Mouse (Mus musculus): ENCODE results near the gene Rftn1. TPM values are rescaled to one million over a fixed set of nuclear protein-coding genes. Genes with fewer than 3 reads are reported as not detected.

Gene Rftn1
- total and polyA plus RNA-seq, 2 experiments = 2.6 to 3.1 TPM

GRCm38 (mm10) chr17:50000580-50000979 lies 189.9 kb downstream of the Rftn1 start:
- no peaks in the 10 kb centered on the region for H3K79me2 ChIP-seq (ENCODE audit: control insufficient read depth, insufficient read depth, low read length)
- DNase-seq (ENCODE audit: extremely low read depth, low read depth, low spot score) = no peak
- no peaks in the 10 kb centered on the region for H3K4me1 ChIP-seq (ENCODE audit: control insufficient read depth, insufficient read depth, low read length)
- no peak overlapping the region for H3K4me3 ChIP-seq (ENCODE audit: insufficient read depth, low read depth, low read length)
- H3K9ac ChIP-seq (ENCODE audit: low read depth, low read length) = no peak overlapping the region
- H3K27ac ChIP-seq (replicated peaks; ENCODE audit: insufficient read depth, low read depth, low read length) = no peak overlapping the region
- no peaks in the 10 kb centered on the region for H3K36me3 ChIP-seq (ENCODE audit: control insufficient read depth, insufficient read depth, low read length)
- TF ChIP-seq POLR2A (IDR thresholded peaks at IDR 0.05; ENCODE audit: extremely low read depth, insufficient read depth, low read length) (no peak), CTCF (IDR thresholded peaks at IDR 0.05; ENCODE audit: low read depth, low read length) (no peak)
- 85% methylated on average over 3 of the region's 3 CpGs for WGBS
- H3K27me3 ChIP-seq (ENCODE audit: control insufficient read depth, insufficient read depth, low read length) = no peaks in the 10 kb centered on the region

DNA sequence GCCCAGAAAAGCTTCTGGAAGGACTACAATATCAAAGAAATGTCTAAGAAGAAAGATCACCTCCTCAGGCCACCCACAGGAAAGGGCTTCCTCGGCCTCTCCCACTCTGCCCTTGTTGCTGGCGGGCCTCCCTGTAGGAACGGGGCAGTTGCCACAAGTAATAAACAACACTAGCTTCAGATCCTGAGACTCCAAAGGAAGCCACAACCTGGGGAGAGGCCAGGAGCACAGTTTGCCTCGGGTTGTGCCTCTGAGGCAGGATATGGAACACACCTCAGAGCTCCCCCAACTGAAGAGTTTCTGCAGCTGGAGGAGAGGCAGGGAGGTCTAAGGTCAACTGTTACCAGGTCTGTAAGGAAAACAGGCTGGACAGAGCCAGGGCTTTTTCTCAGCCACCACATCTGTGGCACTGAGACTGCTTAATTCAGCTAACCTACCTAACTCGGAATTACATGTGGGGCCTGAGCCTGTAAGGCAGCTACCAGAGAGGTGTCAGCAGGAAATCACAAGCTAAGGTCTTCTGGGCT lies 193.8 kb downstream of the Rftn1 start:
- Histone ChIP-seq H3K79me2 (ENCODE audit: control insufficient read depth, insufficient read depth, low read length) (no peaks in the 10 kb centered on the region), H3K27ac (replicated peaks; ENCODE audit: insufficient read depth, low read depth, low read length) (no peak overlapping the region), H3K4me1 (ENCODE audit: control insufficient read depth, insufficient read depth, low read length) (no peaks in the 10 kb centered on the region), H3K4me3 (ENCODE audit: insufficient read depth, low read depth, low read length) (no peak overlapping the region), H3K9ac (ENCODE audit: low read depth, low read length) (no peak overlapping the region), H3K36me3 (ENCODE audit: control insufficient read depth, insufficient read depth, low read length) (no peaks in the 10 kb centered on the region), H3K27me3 (ENCODE audit: control insufficient read depth, insufficient read depth, low read length) (no peaks in the 10 kb centered on the region)
- no peak for DNase-seq (ENCODE audit: extremely low read depth, low read depth, low spot score)
- no peak for TF ChIP-seq POLR2A (IDR thresholded peaks at IDR 0.05; ENCODE audit: extremely low read depth, insufficient read depth, low read length)
- no peak for TF ChIP-seq CTCF (IDR thresholded peaks at IDR 0.05; ENCODE audit: low read depth, low read length)
- 79% methylated on average over 5 of the region's 5 CpGs for WGBS

DNA sequence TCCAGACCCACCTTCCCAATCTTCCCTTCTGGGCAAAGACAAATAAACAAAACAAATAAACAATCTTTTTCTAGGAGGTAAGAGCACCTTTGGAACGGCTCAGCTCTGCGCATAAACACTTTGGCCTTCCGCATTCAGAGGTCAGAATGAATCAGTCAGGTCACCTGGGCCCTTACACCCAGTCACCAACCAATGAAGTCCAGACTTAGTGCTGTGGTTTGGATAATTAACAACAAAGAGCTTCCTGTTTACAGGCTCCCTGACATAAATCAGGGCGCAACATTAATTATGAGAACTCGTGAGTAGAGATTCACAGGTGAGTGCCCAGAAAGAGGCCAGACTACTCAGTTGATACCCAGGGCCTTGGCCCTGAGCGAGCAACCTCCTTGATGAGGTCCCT lies 194.4 kb downstream of the Rftn1 start:
- H3K4me1 ChIP-seq (ENCODE audit: control insufficient read depth, insufficient read depth, low read length) = no peaks in the 10 kb centered on the region
- H3K9ac ChIP-seq (ENCODE audit: low read depth, low read length) = no peak overlapping the region
- no peaks in the 10 kb centered on the region for H3K79me2 ChIP-seq (ENCODE audit: control insufficient read depth, insufficient read depth, low read length)
- no peaks in the 10 kb centered on the region for H3K36me3 ChIP-seq (ENCODE audit: control insufficient read depth, insufficient read depth, low read length)
- no peak for DNase-seq (ENCODE audit: extremely low read depth, low read depth, low spot score)
- TF ChIP-seq CTCF (IDR thresholded peaks at IDR 0.05; ENCODE audit: low read depth, low read length) (no peak), POLR2A (IDR thresholded peaks at IDR 0.05; ENCODE audit: extremely low read depth, insufficient read depth, low read length) (no peak)
- 86% methylated on average over 6 of the region's 6 CpGs for WGBS
- H3K4me3 ChIP-seq (ENCODE audit: insufficient read depth, low read depth, low read length) = no peak overlapping the region
- H3K27ac ChIP-seq (replicated peaks; ENCODE audit: insufficient read depth, low read depth, low read length) = no peak overlapping the region
- no peaks in the 10 kb centered on the region for H3K27me3 ChIP-seq (ENCODE audit: control insufficient read depth, insufficient read depth, low read length)

GRCm38 (mm10) chr17:49995226-49995625 lies 195.2 kb downstream of the Rftn1 start:
- Histone ChIP-seq H3K36me3 (ENCODE audit: control insufficient read depth, insufficient read depth, low read length) (no peaks in the 10 kb centered on the region), H3K79me2 (ENCODE audit: control insufficient read depth, insufficient read depth, low read length) (no peaks in the 10 kb centered on the region), H3K4me3 (ENCODE audit: insufficient read depth, low read depth, low read length) (no peak overlapping the region), H3K27me3 (ENCODE audit: control insufficient read depth, insufficient read depth, low read length) (no peaks in the 10 kb centered on the region), H3K9ac (ENCODE audit: low read depth, low read length) (no peak overlapping the region), H3K27ac (replicated peaks; ENCODE audit: insufficient read depth, low read depth, low read length) (no peak overlapping the region), H3K4me1 (ENCODE audit: control insufficient read depth, insufficient read depth, low read length) (no peaks in the 10 kb centered on the region)
- no peak for DNase-seq (ENCODE audit: extremely low read depth, low read depth, low spot score)
- 79% methylated on average over 3 of the region's 3 CpGs for WGBS
- no peak for TF ChIP-seq POLR2A (IDR thresholded peaks at IDR 0.05; ENCODE audit: extremely low read depth, insufficient read depth, low read length)
- no peak for TF ChIP-seq CTCF (IDR thresholded peaks at IDR 0.05; ENCODE audit: low read depth, low read length)

- no peaks in the 10 kb centered on the region for H3K79me2 ChIP-seq (ENCODE audit: control insufficient read depth, insufficient read depth, low read length)
- H3K27me3 ChIP-seq (ENCODE audit: control insufficient read depth, insufficient read depth, low read length) = no peaks in the 10 kb centered on the region
- H3K4me1 ChIP-seq (ENCODE audit: control insufficient read depth, insufficient read depth, low read length) = no peaks in the 10 kb centered on the region
- DNase-seq (ENCODE audit: extremely low read depth, low read depth, low spot score) = no peak
- H3K9ac ChIP-seq (ENCODE audit: low read depth, low read length) = no peak overlapping the region
- no peak overlapping the region for H3K27ac ChIP-seq (replicated peaks; ENCODE audit: insufficient read depth, low read depth, low read length)
- 83% methylated on average over 3 of the region's 3 CpGs for WGBS
- H3K36me3 ChIP-seq (ENCODE audit: control insufficient read depth, insufficient read depth, low read length) = no peaks in the 10 kb centered on the region
- TF ChIP-seq POLR2A (IDR thresholded peaks at IDR 0.05; ENCODE audit: extremely low read depth, insufficient read depth, low read length) = no peak
- TF ChIP-seq CTCF (IDR thresholded peaks at IDR 0.05; ENCODE audit: low read depth, low read length) = no peak
- H3K4me3 ChIP-seq (ENCODE audit: insufficient read depth, low read depth, low read length) = no peak overlapping the region
Observed at GRCm38 (mm10) chr17:49993631-49994030, 196.8 kb downstream of the Rftn1 start.

- TF ChIP-seq POLR2A (IDR thresholded peaks at IDR 0.05; ENCODE audit: extremely low read depth, insufficient read depth, low read length) (no peak), CTCF (IDR thresholded peaks at IDR 0.05; ENCODE audit: low read depth, low read length) (no peak)
- H3K4me3 ChIP-seq (ENCODE audit: insufficient read depth, low read depth, low read length) = no peak overlapping the region
- no peak overlapping the region for H3K27ac ChIP-seq (replicated peaks; ENCODE audit: insufficient read depth, low read depth, low read length)
- H3K9ac ChIP-seq (ENCODE audit: low read depth, low read length) = no peak overlapping the region
- no peaks in the 10 kb centered on the region for H3K36me3 ChIP-seq (ENCODE audit: control insufficient read depth, insufficient read depth, low read length)
- no peaks in the 10 kb centered on the region for H3K27me3 ChIP-seq (ENCODE audit: control insufficient read depth, insufficient read depth, low read length)
- H3K79me2 ChIP-seq (ENCODE audit: control insufficient read depth, insufficient read depth, low read length) = no peaks in the 10 kb centered on the region
- H3K4me1 ChIP-seq (ENCODE audit: control insufficient read depth, insufficient read depth, low read length) = no peaks in the 10 kb centered on the region
- DNase-seq (ENCODE audit: extremely low read depth, low read depth, low spot score) = no peak
- WGBS = 80% methylated on average over 11 of the region's 11 CpGs
Observed at GRCm38 (mm10) chr17:49992625-49993603, 197.6 kb downstream of the Rftn1 start.
